Mouse (Mus musculus) myocyte (in vitro differentiated cells): ENCODE results near the gene Smco2. TPM values are rescaled to one million over a fixed set of nuclear protein-coding genes. Genes with fewer than 3 reads are reported as not detected.

Experiments
- H3K27me3 ChIP-seq: one replicate; pipeline ENCODE4 v1.6.1; 2011; ENCODE audit not compliant: control insufficient read depth, insufficient read depth, insufficient read length
- H3K36me3 ChIP-seq: one replicate; pipeline ENCODE4 v1.6.1; 2011; ENCODE audit not compliant: control insufficient read depth, insufficient read depth
- H3K4me2 ChIP-seq: one replicate; pipeline ENCODE4 v1.6.1; 2011; ENCODE audit warnings: low read depth, control low read depth
- H3K4me3 ChIP-seq: one replicate; pipeline ENCODE4 v1.5.1; 2011; ENCODE audit warnings: mild to moderate bottlenecking, control low read depth, moderate library complexity
- H3K79me2 ChIP-seq: one replicate; pipeline ENCODE4 v1.6.1; 2011; ENCODE audit not compliant: control insufficient read depth, insufficient read depth
- H3ac ChIP-seq: one replicate; pipeline ENCODE4 v1.6.1; 2011; ENCODE audit not compliant: control insufficient read depth, insufficient read length
- CEBPB ChIP-seq: IDR thresholded peaks from 2 replicates; pipeline ENCODE4 v1.6.1; 2011; ENCODE audit warnings: mild to moderate bottlenecking, moderate library complexity; ENCODE audit not compliant: poor library complexity, insufficient read depth, severe bottlenecking
- E2F4 ChIP-seq: IDR thresholded peaks from one replicate; pipeline ENCODE4 v1.6.1; 2011; ENCODE audit warnings: mild to moderate bottlenecking, control low read depth, moderate library complexity; ENCODE audit not compliant: insufficient read depth
- MAX ChIP-seq: IDR thresholded peaks from one replicate; pipeline ENCODE4 v1.6.1; 2011; ENCODE audit warnings: low read depth, mild to moderate bottlenecking, control low read depth
- MYOD1 ChIP-seq, 3 experiments: IDR thresholded peaks; one replicate each; pipeline ENCODE4 v1.6.1; 2011; ENCODE audit warnings: control low read depth in 2 of 3, low read depth in 2 of 3, mild to moderate bottlenecking in 2 of 3, moderate library complexity in 1 of 3; ENCODE audit not compliant: insufficient read length in 2 of 3, control insufficient read depth in 1 of 3
- MYOG ChIP-seq, 3 experiments: IDR thresholded peaks; one replicate each; pipeline ENCODE4 v1.6.1; 2011; ENCODE audit warnings: control low read depth in 2 of 3, low read depth in 2 of 3, mild to moderate bottlenecking in 2 of 3; ENCODE audit not compliant: insufficient read length in 2 of 3, control insufficient read depth in 1 of 3, insufficient read depth in 1 of 3
- POLR2A ChIP-seq: IDR thresholded peaks from one replicate; pipeline ENCODE4 v1.6.1; 2011; ENCODE audit warnings: low read depth, mild to moderate bottlenecking, control low read depth, moderate library complexity; ENCODE audit not compliant: insufficient read length
- POLR2AphosphoS2 ChIP-seq: IDR thresholded peaks from one replicate; pipeline ENCODE4 v1.6.1; 2011; ENCODE audit warnings: low read depth, control low read depth; ENCODE audit not compliant: insufficient read length
- REST ChIP-seq: IDR thresholded peaks from one replicate; pipeline ENCODE4 v1.6.1; 2011; ENCODE audit warnings: mild to moderate bottlenecking, control low read depth, moderate library complexity; ENCODE audit not compliant: insufficient read depth, insufficient read length
- SRF ChIP-seq: IDR thresholded peaks from one replicate; pipeline ENCODE4 v1.6.1; 2011; ENCODE audit warnings: low read depth; ENCODE audit not compliant: control insufficient read depth, insufficient read length
- TCF12 ChIP-seq: IDR thresholded peaks from one replicate; pipeline ENCODE4 v1.6.1; 2011; ENCODE audit warnings: mild to moderate bottlenecking, control low read depth; ENCODE audit not compliant: poor library complexity, insufficient read depth, severe bottlenecking
- TCF3 ChIP-seq: IDR thresholded peaks from one replicate; pipeline ENCODE4 v1.6.1; 2011; ENCODE audit warnings: low read depth, control low read depth; ENCODE audit not compliant: insufficient read length
- USF1 ChIP-seq: IDR thresholded peaks from one replicate; pipeline ENCODE4 v1.6.1; 2011; ENCODE audit warnings: low read depth, mild to moderate bottlenecking, control low read depth, moderate library complexity
- polyA plus RNA-seq: library from polyadenylated mRNA; unstranded; fragments of >200 nt; fragmentation: generic; extraction: Trizol; gene quantifications from one replicate; pipeline ENCODE4 v1.2.1, GENCODE M21; 2012; ENCODE audit warnings: missing spikeins

Smco2 gene
- polyA plus RNA-seq, 1 experiment = not detected

DNA sequence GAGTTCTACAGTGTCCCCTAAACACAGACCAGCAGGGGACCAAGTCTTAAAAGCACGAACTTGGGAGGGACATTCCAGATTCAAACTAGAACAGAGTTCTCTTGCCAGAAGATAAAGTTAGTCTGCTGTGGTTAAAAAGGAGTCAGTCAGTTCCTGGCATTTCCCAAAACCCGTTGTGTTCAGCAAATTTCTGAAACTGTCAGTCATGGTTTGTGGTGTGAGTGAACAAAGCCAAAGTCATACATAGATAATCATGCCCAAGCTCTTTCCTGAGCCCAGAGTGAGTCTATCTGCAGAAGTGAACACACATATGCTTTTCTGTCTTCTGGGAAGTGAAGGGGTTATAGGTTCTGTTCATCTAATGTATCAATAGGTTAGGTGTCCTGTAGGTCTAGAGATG lies 58.9 kb downstream of the Smco2 start:
- H3K4me2 ChIP-seq = peak overlapping the region; percentile 74
- H3K79me2 ChIP-seq = peaks cover 75% of the 10 kb centered on the region
- H3ac ChIP-seq = no peak overlapping the region
- H3K27me3 ChIP-seq = no peaks in the 10 kb centered on the region
- H3K4me3 ChIP-seq = no peak overlapping the region
- TF ChIP-seq POLR2AphosphoS2 (no peak), REST (no peak), TCF12 (no peak), USF1 (no peak), TCF3 (no peak), CEBPB (no peak), MYOG (IDR thresholded peaks at IDR 0.05; ENCODE audit: control insufficient read depth in 1 of 3, insufficient read depth in 1 of 3, insufficient read length in 2 of 3, low read depth in 2 of 3) (no peak), MAX (no peak), MYOD1 (IDR thresholded peaks at IDR 0.05; ENCODE audit: control insufficient read depth in 1 of 3, insufficient read length in 2 of 3, low read depth in 2 of 3) (no peak), POLR2A (no peak), E2F4 (no peak), SRF (no peak)
- H3K36me3 ChIP-seq = no peaks in the 10 kb centered on the region

- no peaks in the 10 kb centered on the region for H3K27me3 ChIP-seq
- H3ac ChIP-seq = no peak overlapping the region
- no peaks in the 10 kb centered on the region for H3K36me3 ChIP-seq
- TF ChIP-seq MYOG (IDR thresholded peaks at IDR 0.05; ENCODE audit: control insufficient read depth in 1 of 3, insufficient read depth in 1 of 3, insufficient read length in 2 of 3, low read depth in 2 of 3) = peak in 2 of 3 experiments; percentile 71 to 81
- TF ChIP-seq USF1 = no peak
- no peak for TF ChIP-seq TCF3
- TF ChIP-seq POLR2A = no peak
- TF ChIP-seq SRF = no peak
- peak; percentile 43 for TF ChIP-seq MAX
- TF ChIP-seq TCF12 = peak; percentile 86
- TF ChIP-seq REST = no peak
- TF ChIP-seq E2F4 = no peak
- no peak for TF ChIP-seq POLR2AphosphoS2
- TF ChIP-seq CEBPB = peak; percentile 76
- peak; percentile 31 to 81 (median 74) for TF ChIP-seq MYOD1 (IDR thresholded peaks at IDR 0.05; ENCODE audit: control insufficient read depth in 1 of 3, insufficient read length in 2 of 3, low read depth in 2 of 3)
- H3K4me3 ChIP-seq = no peak overlapping the region
- peaks cover 75% of the 10 kb centered on the region for H3K79me2 ChIP-seq
- peak overlapping the region; percentile 74 for H3K4me2 ChIP-seq
These were observed 60.0 kb downstream of the Smco2 start for GRCm38 (mm10) chr6:146909725-146910489.

- Histone ChIP-seq H3K4me2 (peak overlapping the region; percentile 74), H3K27me3 (no peaks in the 10 kb centered on the region), H3K79me2 (peaks cover 75% of the 10 kb centered on the region), H3K4me3 (no peak overlapping the region), H3K36me3 (no peaks in the 10 kb centered on the region), H3ac (no peak overlapping the region)
- TF ChIP-seq SRF = no peak
- TF ChIP-seq MAX = no peak
- TF ChIP-seq TCF12 = no peak
- TF ChIP-seq TCF3 = no peak
- no peak for TF ChIP-seq E2F4
- TF ChIP-seq USF1 = no peak
- no peak for TF ChIP-seq POLR2A
- no peak for TF ChIP-seq POLR2AphosphoS2
- no peak for TF ChIP-seq CEBPB
- no peak for TF ChIP-seq REST
These were observed 60.9 kb downstream of the Smco2 start for GRCm38 (mm10) chr6:146910801-146911200.

DNA sequence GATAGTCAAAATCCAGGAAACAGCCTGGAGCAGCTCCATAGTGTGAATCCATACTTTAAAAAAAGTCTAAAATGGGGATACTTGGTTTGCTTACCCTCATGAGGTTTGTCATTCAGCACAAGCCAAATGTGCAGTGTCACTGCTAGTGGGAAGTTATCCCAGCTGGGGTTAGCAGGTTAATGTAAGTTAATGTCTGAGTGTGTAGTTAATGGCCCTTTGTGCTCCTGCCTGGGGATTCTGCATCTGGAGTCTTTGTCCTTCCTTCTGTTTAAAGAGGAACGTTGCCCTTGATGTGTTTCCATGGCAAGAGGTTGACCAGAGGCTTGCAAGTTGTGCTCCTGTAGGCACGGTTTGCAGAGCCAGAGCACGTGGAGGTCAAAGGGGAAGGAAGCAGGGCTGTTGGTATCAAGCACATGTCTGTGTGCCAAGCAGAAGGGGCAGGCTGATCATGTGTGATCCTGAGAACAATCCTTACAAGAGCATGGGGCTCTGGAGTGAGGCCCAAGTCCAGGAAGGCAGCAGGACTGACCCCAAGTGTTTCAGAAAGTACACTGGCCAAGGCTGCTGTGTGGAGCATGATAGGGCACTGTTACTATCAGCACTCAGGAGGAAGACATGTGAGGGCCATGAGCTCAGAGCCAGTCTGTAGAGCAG lies 63.1 kb downstream of the Smco2 start:
- H3K79me2 ChIP-seq = peaks cover 79% of the 10 kb centered on the region
- H3K27me3 ChIP-seq = no peaks in the 10 kb centered on the region
- H3K4me2 ChIP-seq = peak overlapping the region; percentile 65
- no peak overlapping the region for H3ac ChIP-seq
- TF ChIP-seq TCF3 (no peak), TCF12 (no peak)
- H3K4me3 ChIP-seq = no peak overlapping the region
- no peaks in the 10 kb centered on the region for H3K36me3 ChIP-seq
